Mouse (Mus musculus) thymus, postnatal 36 days (tissue): ENCODE data around the gene Cpne4.

ENCODE experiments used
- DNase-seq, 2 experiments: peaks; one replicate each; pipeline ENCODE4 v3.0.0; 2022; ENCODE audit warnings: mixed read lengths in 2 of 2

The Cpne4 gene

GRCm38 (mm10) chr9:104878558-104878957, 331.5 kb downstream of the Cpne4 start:
- peak; percentile 24 to 52 for DNase-seq

- no peak for DNase-seq
Measured at GRCm38 (mm10) chr9:104890517-104890916, 343.4 kb downstream of the Cpne4 start.

- DNase-seq, result no peak
Measured at GRCm38 (mm10) chr9:104895360-104895759, 348.3 kb downstream of the Cpne4 start.

- DNase-seq, result no peak
Measured at GRCm38 (mm10) chr9:104901118-104901517, 354.0 kb downstream of the Cpne4 start.

- DNase-seq, result no peak
Measured at GRCm38 (mm10) chr9:104901827-104902226, 354.7 kb downstream of the Cpne4 start.

GRCm38 (mm10) chr9:104912686-104913085, 365.6 kb downstream of the Cpne4 start:
- DNase-seq, result no peak

- no peak for DNase-seq
Measured at GRCm38 (mm10) chr9:104913327-104913726, 366.2 kb downstream of the Cpne4 start.

GRCm38 (mm10) chr9:104921197-104921596, 374.1 kb downstream of the Cpne4 start:
- no peak for DNase-seq

- no peak for DNase-seq
Measured at GRCm38 (mm10) chr9:104922051-104922450, 375.0 kb downstream of the Cpne4 start.

GRCm38 (mm10) chr9:104928806-104929205, 381.7 kb downstream of the Cpne4 start:
- no peak for DNase-seq

- no peak for DNase-seq
Measured at GRCm38 (mm10) chr9:104940389-104940788, 393.3 kb downstream of the Cpne4 start.

- no peak for DNase-seq
Measured at GRCm38 (mm10) chr9:104950551-104950950, 403.5 kb downstream of the Cpne4 start.

GRCm38 (mm10) chr9:104952176-104952575, 405.1 kb downstream of the Cpne4 start:
- no peak for DNase-seq

- DNase-seq, result no peak
Measured at GRCm38 (mm10) chr9:104972828-104973227, 425.7 kb downstream of the Cpne4 start.

- no peak for DNase-seq
Measured at GRCm38 (mm10) chr9:104981934-104982548, 435.0 kb downstream of the Cpne4 start.

GRCm38 (mm10) chr9:104998225-104998624, 451.1 kb downstream of the Cpne4 start:
- no peak for DNase-seq

GRCm38 (mm10) chr9:105010721-105011120, 463.6 kb downstream of the Cpne4 start:
- DNase-seq, result no peak

GRCm38 (mm10) chr9:105018186-105018585, 471.1 kb downstream of the Cpne4 start:
- DNase-seq, result no peak

GRCm38 (mm10) chr9:105028311-105028710, 481.2 kb downstream of the Cpne4 start:
- no peak for DNase-seq

GRCm38 (mm10) chr9:105032572-105032971, 485.5 kb downstream of the Cpne4 start:
- DNase-seq, result no peak

GRCm38 (mm10) chr9:105033641-105034040, 486.6 kb downstream of the Cpne4 start:
- no peak for DNase-seq

- DNase-seq, result no peak
Measured at GRCm38 (mm10) chr9:105037847-105038246, 490.8 kb downstream of the Cpne4 start.

GRCm38 (mm10) chr9:105046014-105046413, 498.9 kb downstream of the Cpne4 start:
- DNase-seq, result no peak

GRCm38 (mm10) chr9:105048351-105048750, 501.3 kb downstream of the Cpne4 start:
- no peak for DNase-seq

GRCm38 (mm10) chr9:105049636-105050035, 502.6 kb downstream of the Cpne4 start:
- DNase-seq, result no peak
